Mouse (Mus musculus): ENCODE measurements around the gene Phf12.
A peak's percentile ranks its signal among the peaks of the same experiment; 100 is the strongest.

The Phf12 gene

GRCm38 (mm10) chr11:77982441-77982905 lies at the start of gene Phf12:
Gene Phf12 (plus strand): TSS chr11:77982754.
- peak; percentile 75 for DNase-seq (ENCODE audit: extremely low read depth, low read depth, low spot score)

GRCm38 (mm10) chr11:77934111-77934521 lies 48.4 kb upstream of the Phf12 start:
- DNase-seq (ENCODE audit: extremely low read depth, low read depth, low spot score), result no peak

GRCm38 (mm10) chr11:77934568-77935311 lies 47.8 kb upstream of the Phf12 start:
- no peak for DNase-seq (ENCODE audit: extremely low read depth, low read depth, low spot score)

GRCm38 (mm10) chr11:77936846-77937245 lies 45.7 kb upstream of the Phf12 start:
- DNase-seq (ENCODE audit: extremely low read depth, low read depth, low spot score), result no peak

GRCm38 (mm10) chr11:77937649-77938410 lies 44.7 kb upstream of the Phf12 start:
- DNase-seq (ENCODE audit: extremely low read depth, low read depth, low spot score), result no peak

DNA sequence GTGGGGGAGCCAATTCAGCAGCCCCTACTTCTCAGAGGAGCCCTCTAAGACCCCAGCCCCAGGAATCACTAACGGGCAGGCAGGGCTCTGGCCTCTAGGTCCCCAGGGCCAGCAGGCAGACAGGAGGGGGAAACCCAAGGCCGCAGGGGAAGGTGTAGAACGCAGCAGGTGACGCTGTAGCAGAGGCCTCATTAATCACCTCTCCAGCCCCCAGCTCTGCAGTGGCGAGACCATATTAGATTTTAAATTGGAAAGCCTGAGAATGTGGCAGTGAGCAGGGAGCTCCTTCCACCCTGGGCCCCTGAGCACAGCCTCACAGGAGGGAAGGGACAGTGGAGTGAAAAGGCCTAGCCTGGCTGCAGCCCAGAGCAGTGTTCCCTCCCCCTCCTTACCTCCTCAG lies 40.3 kb upstream of the Phf12 start:
- no peak for DNase-seq (ENCODE audit: extremely low read depth, low read depth, low spot score)

DNA sequence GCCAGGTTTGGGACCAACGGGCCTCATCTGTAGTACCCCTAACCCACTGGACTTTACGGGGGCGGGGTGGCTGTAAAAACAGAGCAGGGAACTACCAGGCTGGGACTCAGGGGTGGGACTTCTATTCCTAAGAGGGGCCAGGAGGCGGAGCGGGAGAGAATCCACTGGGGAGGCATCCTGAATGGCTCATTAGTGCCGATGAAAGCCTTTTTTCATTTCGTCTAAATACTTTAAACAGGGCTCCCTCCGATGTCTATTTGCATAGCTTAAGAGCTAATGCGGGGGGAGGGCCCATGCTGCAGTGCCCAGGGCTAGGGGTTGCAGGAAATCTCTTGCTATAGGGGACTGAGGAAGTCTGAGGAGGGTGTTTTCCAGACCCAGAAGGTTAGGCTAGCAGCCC lies 34.7 kb upstream of the Phf12 start:
- DNase-seq (ENCODE audit: extremely low read depth, low read depth, low spot score), result no peak

GRCm38 (mm10) chr11:77950125-77950685 lies 32.3 kb upstream of the Phf12 start:
- no peak for DNase-seq (ENCODE audit: extremely low read depth, low read depth, low spot score)

DNA sequence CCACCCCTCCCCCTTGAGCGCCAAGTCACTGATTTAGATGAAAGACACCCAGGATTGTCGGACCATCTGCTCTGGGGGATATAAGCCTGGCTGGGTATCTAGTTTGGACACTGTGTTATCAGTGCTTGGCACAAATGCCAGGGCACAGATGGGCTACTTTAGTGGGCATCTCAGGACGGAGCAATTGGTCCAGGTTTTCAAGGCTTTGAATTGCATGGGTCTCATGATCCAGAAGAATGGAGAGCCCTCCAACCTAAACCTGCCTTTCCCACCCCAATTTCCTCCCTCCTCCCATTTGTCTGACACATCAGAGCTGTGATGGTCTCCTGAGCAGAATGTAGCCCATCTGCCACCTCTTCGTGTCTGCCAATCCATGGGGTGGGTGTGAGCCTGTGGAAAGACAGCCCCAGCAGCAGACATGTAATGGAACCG lies 31.7 kb upstream of the Phf12 start:
- DNase-seq (ENCODE audit: extremely low read depth, low read depth, low spot score), result no peak

DNA sequence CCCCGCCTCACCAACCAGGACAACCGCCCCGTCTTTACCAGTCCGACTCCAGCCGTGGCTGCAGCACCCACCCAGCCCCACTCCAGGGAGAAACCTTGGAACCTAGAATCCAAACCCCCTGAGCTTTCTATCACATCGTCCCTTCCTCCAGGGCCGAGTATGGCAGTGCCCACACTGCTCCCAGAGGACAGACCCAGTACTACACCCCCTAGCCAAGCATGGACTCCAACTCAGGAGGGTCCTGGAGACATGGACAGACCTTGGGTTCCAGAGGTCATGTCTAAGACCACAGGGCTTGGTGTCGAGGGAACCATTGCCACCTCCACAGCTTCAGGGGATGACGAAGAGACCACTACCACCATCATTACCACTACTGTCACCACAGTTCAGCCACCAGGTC lies 28.9 kb upstream of the Phf12 start:
- DNase-seq (ENCODE audit: extremely low read depth, low read depth, low spot score), result no peak

DNA sequence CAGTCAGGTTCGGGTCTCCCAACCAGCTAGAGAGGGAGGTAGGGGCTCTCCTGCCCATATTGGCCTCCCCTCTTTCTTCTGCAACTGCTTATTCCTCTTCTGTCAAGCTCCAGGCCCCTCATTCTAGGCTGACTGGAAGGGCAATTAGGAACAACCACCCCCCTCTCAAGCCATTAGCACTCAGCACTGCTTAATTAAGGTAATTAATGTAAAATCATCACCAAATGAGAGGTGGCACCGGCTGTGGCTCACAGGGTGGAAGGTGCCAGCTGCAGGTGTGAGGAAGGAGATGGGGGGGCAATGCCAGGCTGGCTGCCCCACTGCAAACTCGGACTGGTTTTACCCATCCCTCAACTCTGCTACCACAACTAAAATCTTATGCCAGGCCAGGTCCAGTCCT lies 26.1 kb upstream of the Phf12 start:
- DNase-seq (ENCODE audit: extremely low read depth, low read depth, low spot score), result no peak

DNA sequence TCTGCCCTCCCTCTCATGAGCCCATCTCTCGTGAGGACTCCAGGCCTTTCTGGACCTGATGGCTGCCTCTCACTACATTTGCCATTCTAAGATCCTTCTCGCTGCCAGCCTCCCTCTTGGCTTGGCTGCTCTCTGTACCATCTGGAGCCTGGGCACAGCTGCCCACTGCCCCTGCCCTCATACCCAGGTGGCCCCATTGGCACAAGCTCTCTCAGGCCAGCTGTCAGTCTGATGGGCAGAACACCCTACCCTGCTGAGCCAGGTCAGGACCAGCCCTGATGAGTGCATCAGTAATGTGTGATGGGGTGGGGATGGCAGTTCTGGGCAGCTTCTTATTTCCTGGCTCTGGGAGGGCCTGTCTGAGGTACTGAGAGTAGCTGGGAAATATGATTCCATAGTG lies 24.3 kb upstream of the Phf12 start:
- no peak for DNase-seq (ENCODE audit: extremely low read depth, low read depth, low spot score)

DNA sequence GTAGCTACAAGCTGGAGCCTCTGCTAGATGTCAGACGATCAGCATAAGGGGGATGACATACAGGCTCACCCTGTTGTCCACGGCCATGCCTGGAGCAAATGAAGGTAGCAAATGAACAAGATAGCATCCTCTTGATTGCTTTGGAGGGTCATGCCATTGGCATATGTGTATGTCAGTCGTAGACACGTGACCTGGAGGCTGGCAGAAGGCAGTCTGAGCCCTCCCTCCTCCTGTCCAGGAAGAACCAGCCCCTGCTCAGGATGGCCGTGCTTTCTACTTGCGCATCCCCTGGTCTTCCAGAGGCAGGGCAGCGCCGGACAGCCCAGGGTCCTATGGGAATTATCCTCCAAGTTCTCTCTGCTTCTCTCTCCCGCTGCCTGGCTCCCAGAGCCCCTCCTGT lies 23.6 kb upstream of the Phf12 start:
- no peak for DNase-seq (ENCODE audit: extremely low read depth, low read depth, low spot score)

DNA sequence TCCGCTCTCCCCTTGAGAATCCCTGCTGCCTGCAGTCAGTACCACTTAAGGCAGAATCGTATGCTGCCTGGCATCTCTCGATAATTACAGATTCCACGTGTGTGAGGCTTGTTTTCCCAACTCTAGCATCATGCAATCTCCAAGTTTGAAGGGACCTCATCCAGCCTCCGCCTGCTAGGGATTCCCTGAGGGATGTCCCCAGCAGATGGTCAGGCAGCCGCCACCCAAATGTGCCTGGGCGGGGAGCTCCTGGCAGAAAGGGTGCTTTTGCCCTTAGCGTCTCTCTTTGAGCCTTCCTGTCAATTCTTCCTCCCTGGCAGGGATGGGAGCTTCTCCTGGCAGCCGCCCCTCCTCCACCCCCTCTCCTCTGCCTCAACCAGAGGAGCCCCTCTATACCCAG lies 22.4 kb upstream of the Phf12 start:
- no peak for DNase-seq (ENCODE audit: extremely low read depth, low read depth, low spot score)

DNA sequence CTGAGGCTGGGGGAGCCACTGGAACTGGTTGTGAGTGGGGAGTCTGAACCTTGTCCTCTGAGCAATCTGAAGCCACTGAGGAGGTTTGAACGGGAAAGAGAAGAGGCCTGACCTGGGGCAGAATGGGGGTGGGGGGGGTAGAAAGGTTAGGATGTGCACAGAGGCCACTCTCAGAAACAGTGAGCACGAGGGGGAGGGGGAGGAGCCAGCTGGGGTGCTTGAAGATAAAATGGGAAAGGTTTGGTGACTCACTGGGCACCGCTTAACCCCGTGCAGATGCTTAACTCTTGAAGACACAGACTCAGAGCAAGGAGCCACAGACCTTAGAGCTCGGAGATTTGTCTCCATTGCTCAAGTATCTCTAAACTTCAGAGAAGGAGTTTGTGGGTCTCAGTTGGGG lies 21.7 kb upstream of the Phf12 start:
- no peak for DNase-seq (ENCODE audit: extremely low read depth, low read depth, low spot score)

DNA sequence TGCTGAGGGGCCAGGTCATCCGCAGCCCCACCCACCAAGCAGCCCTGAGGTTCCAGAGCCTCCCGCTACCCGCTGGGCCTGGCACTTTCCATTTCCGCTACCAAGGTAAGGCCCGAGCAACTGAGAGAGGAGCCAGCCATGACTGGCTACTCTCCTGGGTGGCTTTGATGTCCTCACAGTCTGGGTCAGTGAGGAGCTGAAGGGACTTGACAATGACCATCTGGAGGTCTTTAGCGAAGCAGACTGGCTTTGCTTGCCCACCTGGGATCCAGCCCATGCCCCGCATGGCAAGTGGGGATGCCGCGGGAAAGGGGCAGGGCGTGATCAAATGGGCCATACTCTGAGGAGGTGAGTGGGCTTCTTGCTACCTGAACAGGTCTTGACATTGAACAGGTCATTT lies 19.6 kb upstream of the Phf12 start:
- DNase-seq (ENCODE audit: extremely low read depth, low read depth, low spot score), result no peak

- DNase-seq (ENCODE audit: extremely low read depth, low read depth, low spot score), result no peak
Observed at GRCm38 (mm10) chr11:77964415-77965095, 18.0 kb upstream of the Phf12 start.

DNA sequence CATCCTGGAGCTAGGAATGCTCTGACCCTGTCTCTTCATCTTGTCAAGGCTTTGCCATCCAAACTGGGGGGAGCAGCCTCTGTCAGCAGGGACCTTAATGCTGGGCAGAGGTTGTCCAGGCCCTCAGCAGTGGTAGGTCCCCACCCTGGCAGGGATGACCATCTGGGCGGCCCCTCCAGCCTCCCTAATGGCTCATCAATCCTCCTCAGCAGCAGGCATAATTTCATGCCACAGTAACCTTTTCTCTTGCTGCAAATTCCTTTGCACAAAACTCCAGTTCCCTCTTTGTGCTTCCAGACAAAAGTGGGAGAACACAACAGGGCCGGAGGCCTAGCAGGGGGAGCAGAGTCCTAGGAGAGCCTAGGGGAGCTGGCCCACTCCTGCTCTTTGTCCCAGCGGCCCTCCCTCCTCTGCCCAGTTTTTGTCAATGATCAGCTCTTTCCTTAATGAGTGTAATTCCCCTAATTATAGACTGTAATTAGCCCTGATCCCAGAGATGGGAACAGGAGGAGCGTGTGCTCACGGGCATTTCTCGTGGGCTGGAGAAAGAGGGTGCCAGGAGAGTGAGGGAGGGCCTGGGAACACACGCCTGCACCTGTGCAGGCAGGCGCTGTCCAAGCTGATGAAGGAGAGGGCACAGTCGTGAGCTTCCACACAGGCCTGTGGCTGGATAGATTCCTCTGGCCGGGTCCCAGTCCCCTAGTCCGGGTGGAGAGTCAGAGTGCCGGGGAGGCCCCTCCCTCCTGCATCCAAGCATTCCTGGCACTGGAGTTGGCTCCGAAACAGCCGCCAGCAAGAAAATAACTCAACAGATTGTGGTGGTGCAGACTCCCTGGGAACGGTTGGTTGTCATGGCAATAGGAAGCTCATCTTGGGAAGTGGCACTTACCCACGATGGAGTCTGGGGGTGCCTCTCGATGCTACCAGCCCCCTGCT lies 17.2 kb upstream of the Phf12 start:
- DNase-seq (ENCODE audit: extremely low read depth, low read depth, low spot score), result no peak

GRCm38 (mm10) chr11:77966037-77966391 lies 16.5 kb upstream of the Phf12 start:
- DNase-seq (ENCODE audit: extremely low read depth, low read depth, low spot score), result no peak

DNA sequence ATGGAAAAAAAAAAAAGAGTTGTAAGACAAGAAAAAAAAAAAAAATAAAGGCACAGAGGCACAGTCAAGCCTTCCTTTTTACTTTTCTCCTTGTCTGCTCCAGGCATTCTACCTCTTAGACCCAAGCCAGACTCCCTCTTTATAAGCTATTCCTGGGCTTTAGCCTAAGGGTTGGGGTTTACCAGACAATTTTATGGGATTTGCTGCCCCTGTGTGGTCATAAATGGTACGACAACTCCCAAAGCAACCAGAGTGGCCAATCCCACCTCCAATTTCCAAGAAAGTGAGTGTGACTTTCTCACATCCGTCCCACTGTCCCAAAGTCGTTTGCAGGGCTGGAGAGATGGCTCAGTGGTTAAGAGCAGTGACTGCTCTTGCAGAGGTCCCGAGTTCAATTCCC lies 15.4 kb upstream of the Phf12 start:
- DNase-seq (ENCODE audit: extremely low read depth, low read depth, low spot score), result no peak
